Mouse (Mus musculus) thymus, adult 2 months (tissue): ENCODE measurements around the gene Lgi4.

Experiments used
- CTCF ChIP-seq: fragments of 200-500 bp; IDR thresholded peaks from 2 replicates; pipeline ENCODE4 v1.5.1; 2012; ENCODE audit warnings: mild to moderate bottlenecking, control low read depth, low read length, moderate library complexity, borderline replicate concordance; ENCODE audit not compliant: control insufficient read depth, poor library complexity, insufficient read depth; ENCODE audit errors: extremely low read depth
- POLR2A ChIP-seq: fragments of 200-500 bp; IDR thresholded peaks from 2 replicates; pipeline ENCODE4 v1.6.1; 2012; ENCODE audit warnings: mild to moderate bottlenecking, low read length, control low read depth, moderate library complexity; ENCODE audit not compliant: control insufficient read depth, poor library complexity, insufficient read depth; ENCODE audit errors: extremely low read depth

DNA sequence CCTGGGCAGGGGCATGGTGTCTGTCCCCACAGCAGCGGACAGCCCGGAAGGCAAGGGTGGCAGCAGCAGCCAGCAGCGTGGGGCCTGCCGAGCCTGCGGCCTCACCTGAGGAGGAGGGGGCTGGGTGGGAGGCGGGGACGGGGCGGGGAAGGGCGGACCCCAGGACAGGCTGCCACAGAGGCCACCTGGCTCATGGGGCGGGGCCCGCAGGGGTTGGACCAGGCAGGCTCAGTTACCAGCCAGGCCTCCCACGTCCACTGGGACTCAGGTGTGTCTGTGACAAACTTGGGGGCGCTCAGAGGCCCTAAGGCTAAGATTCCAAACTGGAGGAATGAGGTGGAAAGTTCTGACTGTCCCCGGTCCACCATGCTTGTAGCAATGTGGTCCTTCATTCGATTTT, 56.0 kb downstream of the Lgi4 start, which contains the start of gene Hpn:
- TF ChIP-seq CTCF (no peak), POLR2A (no peak)
